Mouse (Mus musculus) MEL (cell line): ENCODE data around the gene Camkv.

ENCODE experiments used
- CHD2 ChIP-seq: IDR thresholded peaks from 2 replicates; pipeline ENCODE4 v1.6.1; 2011; ENCODE audit warnings: low read length, improper control_type of control experiment
- GATA1 ChIP-seq: IDR thresholded peaks from 2 replicates; pipeline ENCODE4 v1.6.1; 2011; ENCODE audit warnings: low read depth, low read length, improper control_type of control experiment

DNA sequence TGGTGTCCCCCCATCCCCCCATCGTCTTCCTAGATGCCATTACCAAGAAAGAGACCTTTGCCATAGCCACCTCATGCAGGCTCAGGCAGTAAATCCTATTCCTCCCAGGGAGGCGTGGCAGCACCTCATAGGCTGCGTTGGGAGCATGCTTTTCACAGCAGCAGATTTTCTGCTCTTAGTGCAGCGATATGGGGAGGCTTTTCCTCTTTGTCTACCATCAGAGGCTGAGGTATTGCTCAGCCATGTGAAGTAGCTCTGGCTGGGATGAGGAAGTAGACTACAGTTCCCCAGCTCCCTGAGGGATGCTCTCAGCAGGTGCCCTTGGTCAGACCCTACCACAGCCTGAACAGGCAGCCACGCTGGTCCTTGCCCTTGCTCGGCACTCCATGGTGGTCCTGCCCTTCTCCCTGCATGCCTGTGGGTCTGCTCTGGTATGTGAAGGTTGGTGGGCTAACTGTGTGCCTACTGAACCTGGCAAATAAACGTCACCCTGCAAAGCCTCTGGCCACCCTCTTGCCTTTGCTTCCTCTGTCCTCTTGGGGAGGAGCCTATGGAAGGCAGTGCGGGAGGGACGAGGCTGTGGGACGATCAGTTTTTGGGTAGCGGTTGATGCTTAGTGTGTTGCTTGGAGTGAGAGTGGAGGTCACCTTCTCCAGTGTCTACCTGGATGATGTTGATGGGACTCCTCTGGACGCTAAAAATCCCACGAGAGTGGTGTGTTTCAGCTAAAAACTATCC lies 13.9 kb downstream of the Camkv start:
- TF ChIP-seq CHD2 (no peak), GATA1 (no peak)
